Mouse (Mus musculus) embryonic fibroblast, embryonic 13.5 days (primary cell): ENCODE results near the gene Cmya5. TPM values are rescaled to one million over a fixed set of nuclear protein-coding genes. Genes with fewer than 3 reads are reported as not detected.
"Not testable (repeated sequence)": the region's sequence is repeated elsewhere in the genome, so short reads cannot be mapped to it uniquely, and the experiment has no call there.

Experiments used
- H3K27ac ChIP-seq: 2 replicates; pipeline ENCODE4 v1.5.1; 2012; ENCODE audit warnings: low read length, control low read depth, inconsistent platforms; ENCODE audit not compliant: insufficient read depth
- H3K4me1 ChIP-seq: 2 replicates; pipeline ENCODE4 v1.6.1; 2011; ENCODE audit warnings: low read length; ENCODE audit not compliant: control insufficient read depth, insufficient read depth
- H3K4me3 ChIP-seq: 2 replicates; pipeline ENCODE4 v1.5.1; 2011; ENCODE audit warnings: mild to moderate bottlenecking, control low read depth, low read length; ENCODE audit not compliant: insufficient read depth
- CTCF ChIP-seq: IDR thresholded peaks from 2 replicates; pipeline ENCODE4 v1.5.1; 2011; ENCODE audit warnings: mild to moderate bottlenecking, control low read depth, low read length, moderate library complexity, borderline replicate concordance; ENCODE audit not compliant: insufficient read depth
- POLR2A ChIP-seq: IDR thresholded peaks from 2 replicates; pipeline ENCODE4 v1.6.1; 2011; ENCODE audit warnings: low read depth, mild to moderate bottlenecking, control low read depth, low read length, moderate library complexity
- polyA plus RNA-seq: library from polyadenylated mRNA; stranded (reverse); fragments of >200 nt; gene quantifications from 2 replicates; pipeline ENCODE4 v1.2.4, GENCODE M21; 2011; ENCODE audit warnings: low read depth; ENCODE audit not compliant: missing spikeins, insufficient read length

Cmya5 gene
- polyA plus RNA-seq, 1 experiment = 1.4 TPM

DNA sequence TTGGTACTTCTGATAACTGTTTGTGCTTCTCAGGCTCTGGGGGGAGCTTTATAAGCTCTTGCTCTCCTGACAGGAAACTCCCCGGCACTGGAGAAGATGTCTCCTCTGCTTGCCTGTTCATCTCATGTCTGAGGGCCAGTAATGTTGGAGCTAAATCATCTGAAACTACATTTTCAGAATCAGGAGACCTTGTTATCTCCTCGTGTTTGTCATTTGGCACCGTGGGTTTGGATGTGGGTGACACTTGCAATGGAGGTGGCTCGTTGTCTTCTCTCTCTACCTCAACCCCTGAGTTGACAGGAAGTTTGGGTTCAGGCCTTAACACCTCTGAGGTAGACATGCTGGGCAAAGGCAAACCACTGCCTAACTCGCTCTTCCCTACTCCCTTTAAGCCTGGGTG, 50.8 kb downstream of the Cmya5 start:
- Histone ChIP-seq H3K4me3 (no peak overlapping the region), H3K27ac (no peak overlapping the region), H3K4me1 (no peaks in the 10 kb centered on the region)
- no peak for TF ChIP-seq POLR2A
- no peak for TF ChIP-seq CTCF

DNA sequence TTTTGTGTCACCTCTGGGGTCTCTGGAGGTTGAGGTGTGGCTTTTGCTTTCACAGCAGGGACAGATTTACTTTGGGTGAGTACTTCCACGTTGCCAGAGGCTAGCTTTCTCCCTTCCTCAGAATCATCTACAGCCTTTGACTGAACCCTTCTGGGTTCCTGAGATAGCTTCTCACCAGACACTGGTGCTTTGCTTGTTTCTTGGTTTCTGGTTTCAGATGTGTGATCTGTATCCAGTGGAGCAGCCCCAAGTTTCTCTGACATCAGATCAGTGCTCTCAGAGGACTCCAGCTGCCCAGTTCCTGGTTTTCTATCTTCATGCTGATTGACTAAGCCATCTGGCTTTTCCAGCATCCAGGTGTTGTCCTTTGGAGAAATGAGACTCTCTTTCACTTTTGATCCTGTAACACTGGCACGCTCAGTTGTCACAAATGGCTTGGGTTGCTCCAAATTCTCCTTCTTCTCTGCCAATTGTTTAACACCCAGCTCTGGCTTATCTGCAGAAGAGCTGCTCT, 51.6 kb downstream of the Cmya5 start:
- TF ChIP-seq POLR2A (no peak), CTCF (no peak)
- Histone ChIP-seq H3K4me1 (no peaks in the 10 kb centered on the region), H3K27ac (no peak overlapping the region), H3K4me3 (no peak overlapping the region)

GRCm38 (mm10) chr13:93091866-93092455, 52.6 kb downstream of the Cmya5 start:
- no peak overlapping the region for H3K4me3 ChIP-seq
- no peaks in the 10 kb centered on the region for H3K4me1 ChIP-seq
- TF ChIP-seq POLR2A = no peak
- no peak for TF ChIP-seq CTCF
- H3K27ac ChIP-seq = no peak overlapping the region

- Histone ChIP-seq H3K4me1 (no peaks in the 10 kb centered on the region), H3K4me3 (no peak overlapping the region), H3K27ac (no peak overlapping the region)
- TF ChIP-seq CTCF (no peak), POLR2A (no peak)
These were observed 53.3 kb downstream of the Cmya5 start for GRCm38 (mm10) chr13:93091176-93091575.

DNA sequence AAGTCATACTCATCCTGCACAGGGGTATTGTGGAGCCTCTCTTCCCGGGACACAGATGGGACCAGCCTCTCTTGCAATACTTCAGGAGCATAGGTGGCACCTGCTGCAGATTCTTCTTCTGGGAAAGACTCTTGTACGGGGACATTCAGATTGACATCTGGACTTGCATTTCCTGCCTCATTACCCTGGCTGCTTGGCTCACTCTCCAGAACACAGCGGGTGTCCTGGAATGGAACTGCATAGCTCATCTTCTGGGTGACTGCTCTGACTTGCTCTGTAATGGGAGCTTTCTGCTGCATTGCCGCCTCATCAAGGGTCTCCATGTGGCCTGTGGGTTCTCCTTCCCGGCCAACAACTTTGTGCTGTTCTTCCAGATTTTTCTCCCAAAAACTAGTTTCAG, 55.0 kb downstream of the Cmya5 start:
- Histone ChIP-seq H3K27ac (no peak overlapping the region), H3K4me1 (no peaks in the 10 kb centered on the region), H3K4me3 (no peak overlapping the region)
- no peak for TF ChIP-seq CTCF
- no peak for TF ChIP-seq POLR2A

GRCm38 (mm10) chr13:93085711-93086110, 58.8 kb downstream of the Cmya5 start:
- TF ChIP-seq POLR2A (no peak), CTCF (no peak)
- Histone ChIP-seq H3K4me1 (no peaks in the 10 kb centered on the region), H3K4me3 (no peak overlapping the region), H3K27ac (no peak overlapping the region)

GRCm38 (mm10) chr13:93082324-93082723, 62.2 kb downstream of the Cmya5 start:
- not testable (repeated sequence) for H3K27ac ChIP-seq, H3K4me1 ChIP-seq, H3K4me3 ChIP-seq

GRCm38 (mm10) chr13:93080859-93081258, 63.7 kb downstream of the Cmya5 start:
- TF ChIP-seq POLR2A (no peak), CTCF (no peak)
- Histone ChIP-seq H3K4me3 (no peak overlapping the region), H3K4me1 (no peaks in the 10 kb centered on the region), H3K27ac (no peak overlapping the region)

DNA sequence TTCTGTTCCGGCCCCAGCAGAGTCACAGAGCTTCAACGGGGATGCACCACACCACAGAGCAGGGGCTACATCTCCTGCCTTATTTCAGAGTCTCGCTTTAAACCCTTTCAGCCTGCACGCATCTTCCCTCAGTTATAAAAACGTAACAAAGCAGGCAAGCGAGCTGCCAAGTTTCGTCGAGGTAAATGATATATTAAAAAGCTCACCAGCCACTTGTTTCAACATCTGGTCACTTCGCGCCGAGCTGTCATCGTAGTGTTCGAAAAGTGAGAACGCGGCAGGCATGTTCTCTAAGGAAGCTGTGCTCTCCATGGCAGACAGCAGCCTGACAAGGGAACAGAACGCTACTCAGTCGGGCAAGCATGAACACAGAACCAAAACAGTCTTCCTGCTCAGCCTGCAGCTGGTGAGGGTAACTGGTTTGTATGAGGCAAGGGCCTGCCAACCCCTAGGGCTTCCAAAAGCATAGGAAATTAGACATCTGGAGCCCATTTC, 70.3 kb downstream of the Cmya5 start:
- Histone ChIP-seq H3K4me1 (no peaks in the 10 kb centered on the region), H3K27ac (no peak overlapping the region), H3K4me3 (no peak overlapping the region)
- TF ChIP-seq CTCF (no peak), POLR2A (no peak)

GRCm38 (mm10) chr13:93073595-93073994, 70.9 kb downstream of the Cmya5 start:
- Histone ChIP-seq H3K4me1 (no peaks in the 10 kb centered on the region), H3K27ac (no peak overlapping the region), H3K4me3 (no peak overlapping the region)
- TF ChIP-seq CTCF (no peak), POLR2A (no peak)

GRCm38 (mm10) chr13:93072871-93073411, 71.6 kb downstream of the Cmya5 start:
- Histone ChIP-seq H3K4me1 (no peaks in the 10 kb centered on the region), H3K27ac (no peak overlapping the region), H3K4me3 (no peak overlapping the region)
- TF ChIP-seq CTCF = no peak

DNA sequence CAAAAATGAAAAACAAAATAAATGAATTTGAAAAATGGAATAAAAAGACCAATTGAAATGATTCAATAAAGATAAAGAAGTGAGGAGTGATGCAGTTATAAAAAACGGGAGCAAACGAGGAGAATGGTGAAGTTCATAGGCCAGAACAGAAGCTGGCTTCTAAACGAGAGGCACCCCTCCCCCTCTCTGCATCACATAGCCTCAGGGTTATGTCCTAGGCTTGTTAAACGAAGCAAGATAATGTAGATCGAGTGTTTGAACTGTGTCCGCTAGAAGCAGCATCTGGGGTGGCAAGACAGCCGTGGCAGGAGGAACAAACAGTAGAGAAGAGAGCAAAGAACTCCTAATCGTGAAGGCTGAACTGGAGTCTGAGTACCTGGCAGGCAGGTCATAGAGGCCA, 74.1 kb downstream of the Cmya5 start:
- H3K4me1 ChIP-seq = no peaks in the 10 kb centered on the region
- no peak overlapping the region for H3K27ac ChIP-seq
- TF ChIP-seq POLR2A = no peak
- no peak for TF ChIP-seq CTCF
- no peak overlapping the region for H3K4me3 ChIP-seq
